Comparison of ENCODE assay signal across 12 mouse cellular contexts in genomic region chr2:158143816-158144215, GRCm38 (mm10). TPM values are rescaled to one million over a fixed set of nuclear protein-coding genes. Genes with fewer than 3 reads are reported as not detected.
A peak's percentile ranks its signal among the peaks of the same experiment; 100 is the strongest.
DNase-seq lines count a peak whose midpoint lies in the region; ATAC-seq lines count a peak whose summit lies in the region.
"Had no signal": no experiment of that assay in that cellular context is flagged by ENCODE, and none has a peak within 500 bp of the region (broad histone marks: within the 10 kb centered on the region; RNA-seq: fewer than 3 reads in every experiment).

No protein-coding gene starts in this region.

- DNase-seq in kidney, postnatal 14 days: no peak
- no peak for DNase-seq in embryonic facial prominence, embryonic 10.5 days (ENCODE audit: low spot score)
- DNase-seq in urinary bladder, postnatal 4 days (ENCODE audit: low spot score in 2 of 2): no peak
- DNase-seq: cerebellum, adult 2 months had no signal

- WGBS in kidney, embryonic 16.5 days: 64% methylated on average over 3 of the region's 3 CpGs
- WGBS in embryonic facial prominence, embryonic 10.5 days: 46% methylated on average over 3 of the region's 3 CpGs
- WGBS in liver, embryonic 15.5 days (ENCODE audit: insufficient replicate concordance): 56% methylated on average over 3 of the region's 3 CpGs

- H3K27ac ChIP-seq in kidney, embryonic 16.5 days (ENCODE audit: low read length): no peak overlapping the region
- H3K27ac ChIP-seq in embryonic facial prominence, embryonic 10.5 days (replicated peaks): peak overlapping the region; percentile 0; the same call in 1 of the 2 replicates
- peak overlapping the region; percentile 97 for H3K27ac ChIP-seq in liver, embryonic 15.5 days (replicated peaks)
- H3K27ac ChIP-seq: left cerebral cortex, adult 2 months; macrophage had no signal

- H3K9me3 ChIP-seq in erythroblast, embryonic 14.5 days (ENCODE audit: control insufficient read depth, low read length): no peaks in the 10 kb centered on the region
- no peaks in the 10 kb centered on the region for H3K9me3 ChIP-seq in kidney, embryonic 16.5 days (ENCODE audit: low read length)
- no peaks in the 10 kb centered on the region for H3K9me3 ChIP-seq in embryonic facial prominence, embryonic 10.5 days
- H3K9me3 ChIP-seq in liver, embryonic 15.5 days (replicated peaks): no peaks in the 10 kb centered on the region

- H3K4me2 ChIP-seq in kidney, embryonic 16.5 days (replicated peaks; ENCODE audit: low read depth, low read length): peak overlapping the region; percentile 23
- peak overlapping the region; percentile 81 for H3K4me2 ChIP-seq in liver, embryonic 15.5 days

- H3K9ac ChIP-seq in kidney, embryonic 16.5 days (replicated peaks; ENCODE audit: low read length): no peak overlapping the region
- peak overlapping the region; percentile 94 for H3K9ac ChIP-seq in liver, embryonic 15.5 days

- peaks cover 72% of the 10 kb centered on the region for H3K36me3 ChIP-seq in erythroblast, embryonic 14.5 days (ENCODE audit: control insufficient read depth)
- no peaks in the 10 kb centered on the region for H3K36me3 ChIP-seq in kidney, embryonic 16.5 days (ENCODE audit: insufficient read depth, low read length)
- H3K36me3 ChIP-seq in embryonic facial prominence, embryonic 10.5 days (replicated peaks): no peaks in the 10 kb centered on the region
- peaks cover 47% of the 10 kb centered on the region for H3K36me3 ChIP-seq in liver, embryonic 15.5 days (replicated peaks)

- peaks cover 93% of the 10 kb centered on the region for H3K4me1 ChIP-seq in erythroblast, embryonic 14.5 days (ENCODE audit: control insufficient read depth)
- peaks cover 40% of the 10 kb centered on the region for H3K4me1 ChIP-seq in kidney, embryonic 16.5 days (ENCODE audit: insufficient read depth, low read length)
- peaks cover 53% of the 10 kb centered on the region for H3K4me1 ChIP-seq in embryonic facial prominence, embryonic 10.5 days
- peaks cover 86% of the 10 kb centered on the region for H3K4me1 ChIP-seq in liver, embryonic 15.5 days (replicated peaks)

- no peak for ATAC-seq in erythroblast, adult 5-6 weeks (replicated peaks; ENCODE audit: low FRiP score, poor library complexity, severe bottlenecking)
- ATAC-seq in kidney, embryonic 16.5 days (ENCODE audit: low FRiP score, low TSS enrichment): no peak
- no peak for ATAC-seq in liver, embryonic 15.5 days (ENCODE audit: insufficient read depth)
- no peak for ATAC-seq in CD4-positive, CD25-positive, alpha-beta regulatory T cell, adult 4 months
- ATAC-seq: forebrain, embryonic 16.5 days had no signal

- no peaks in the 10 kb centered on the region for H3K27me3 ChIP-seq in erythroblast, embryonic 14.5 days (ENCODE audit: control insufficient read depth)
- H3K27me3 ChIP-seq in kidney, embryonic 16.5 days (ENCODE audit: insufficient read depth, low read length): no peaks in the 10 kb centered on the region
- peaks cover 40% of the 10 kb centered on the region for H3K27me3 ChIP-seq in embryonic facial prominence, embryonic 10.5 days (replicated peaks; ENCODE audit: low read depth, poor library complexity, severe bottlenecking)
- H3K27me3 ChIP-seq in liver, embryonic 15.5 days: no peaks in the 10 kb centered on the region

- H3K4me3 ChIP-seq in erythroblast, embryonic 14.5 days (replicated peaks): peak overlapping the region; percentile 79
- no peak overlapping the region for H3K4me3 ChIP-seq in kidney, embryonic 16.5 days (ENCODE audit: low read length)
- no peak overlapping the region; the same call in 1 of the 2 replicates for H3K4me3 ChIP-seq in embryonic facial prominence, embryonic 10.5 days
- peak overlapping the region; percentile 90 for H3K4me3 ChIP-seq in liver, embryonic 15.5 days (replicated peaks)
- H3K4me3 ChIP-seq: left cerebral cortex, adult 2 months had no signal

RNA-seq across cellular contexts. Expression of gene Tgm2, which starts 2.4 kb away (rescaled TPM):
- polyA plus RNA-seq in erythroblast, embryonic 14.5 days (2012): 8.3 and 11.3 TPM in 2 replicates
- 2.1 and 3.8 TPM in 2 replicates for total RNA-seq in erythroblast, adult 5-6 weeks (2015; ENCODE audit: low replicate concordance)
- total RNA-seq in erythroblast, adult 5-6 weeks (2017; ENCODE audit: low replicate concordance): 6.6 and 9.6 TPM in 2 replicates
- 41.6 and 48.3 TPM in 2 replicates for polyA plus RNA-seq in kidney, embryonic 16.5 days (2015; fragmentation: Nextera tagmentation; extraction: Ambion mirVana)
- 6.4 and 7.8 TPM in 2 replicates for polyA plus RNA-seq in embryonic facial prominence, embryonic 10.5 days (2016; fragmentation: Nextera tagmentation; extraction: Ambion mirVana)
- 67.7 and 77.8 TPM in 2 replicates for polyA plus RNA-seq in liver, embryonic 15.5 days (2015; fragmentation: Nextera tagmentation; extraction: Ambion mirVana)
- polyA plus RNA-seq in CD4-positive, CD25-positive, alpha-beta regulatory T cell, adult 4 months (2017; shearing (Covaris generic)): 1 to 10 TPM; 3.1 to 4.4 TPM

Comparison
In these comparisons a context has a peak if more than half of its experiments do, and no peak if none do; other contexts are left out.
1. H3K4me3 ChIP-seq: peak in erythroblast, embryonic 14.5 days (single experiment) and liver, embryonic 15.5 days (single experiment); none in kidney, embryonic 16.5 days (single experiment) and embryonic facial prominence, embryonic 10.5 days (single experiment).